Mouse (Mus musculus) midbrain, embryonic 11.5 days (tissue): ENCODE measurements at regions not wholly inside any gene's neighbourhood (a gene's known extent, or its start where the extent isn't known, plus 50 kb on each side); places are given as distances from the start of the nearest gene placed in this dataset.

Experiments
- ATAC-seq: fragments of 200-750 bp; cut with Nextera tagmentation; 2 replicates; pipeline ENCODE4 v1.8.0; 2017; ENCODE audit warnings: moderate TSS enrichment, moderate library complexity; ENCODE audit not compliant: low FRiP score
- DNase-seq: peaks from one replicate; pipeline ENCODE4 v3.0.0; 2015; ENCODE audit warnings: low spot score; ENCODE audit errors: missing footprints
- H3K27ac ChIP-seq: fragments of 300-500 bp; sonication (generic); 2 replicates; pipeline ENCODE4 v1.5.1; 2014; ENCODE audit warnings: low read depth, low read length
- H3K27me3 ChIP-seq: fragments of 300-500 bp; sonication (generic); 2 replicates; pipeline ENCODE4 v1.6.1; 2014; ENCODE audit warnings: mild to moderate bottlenecking, low read length, moderate library complexity, mixed read lengths; ENCODE audit not compliant: control insufficient read depth, insufficient read depth
- H3K36me3 ChIP-seq: fragments of 300-500 bp; sonication (generic); 2 replicates; pipeline ENCODE4 v1.6.1; 2014; ENCODE audit warnings: mild to moderate bottlenecking, low read length, moderate library complexity, mixed read lengths; ENCODE audit not compliant: control insufficient read depth, insufficient read depth
- H3K4me1 ChIP-seq: fragments of 300-500 bp; sonication (generic); 2 replicates; pipeline ENCODE4 v1.6.1; 2014; ENCODE audit warnings: low read length; ENCODE audit not compliant: control insufficient read depth, insufficient read depth
- H3K4me2 ChIP-seq: fragments of 300-500 bp; sonication (generic); 2 replicates; pipeline ENCODE4 v1.6.1; 2014; ENCODE audit warnings: mild to moderate bottlenecking, moderate library complexity
- H3K4me3 ChIP-seq: fragments of 300-500 bp; sonication (generic); 2 replicates; pipeline ENCODE4 v1.5.1; 2014; ENCODE audit warnings: low read depth, low read length
- H3K9ac ChIP-seq: fragments of 300-500 bp; sonication (generic); 2 replicates; pipeline ENCODE4 v1.6.1; 2014; ENCODE audit warnings: low read length
- H3K9me3 ChIP-seq: fragments of 300-500 bp; sonication (generic); 2 replicates; pipeline ENCODE4 v1.6.1; 2016; ENCODE audit warnings: low read length; ENCODE audit not compliant: control insufficient read depth
- WGBS: fragments of 180-500 bp; shearing (Covaris S2); extraction: QIAGEN DNeasy Blood & Tissue Kit; methylation state at CpG from one replicate; pipeline ENCODE4 v1.1.7; 2014; 5-methylcytosine and 5-hydroxymethylcytosine counted together

GRCm38 (mm10) chr14:108199133-108199532 lies 714.8 kb downstream of the Slitrk1 start:
- WGBS: 32% methylated on average over 2 of the region's 2 CpGs
- no peaks in the 10 kb centered on the region for H3K36me3 ChIP-seq
- DNase-seq (no peak), ATAC-seq (no peak)
- no peaks in the 10 kb centered on the region for H3K4me1 ChIP-seq
- no peak overlapping the region for H3K9ac ChIP-seq
- H3K4me3 ChIP-seq: no peak overlapping the region
- no peak overlapping the region for H3K4me2 ChIP-seq
- H3K9me3 ChIP-seq: no peaks in the 10 kb centered on the region
- H3K27ac ChIP-seq: no peak overlapping the region
- no peaks in the 10 kb centered on the region for H3K27me3 ChIP-seq

- Histone ChIP-seq H3K27me3 (no peaks in the 10 kb centered on the region), H3K4me3 (no peak overlapping the region), H3K9ac (no peak overlapping the region), H3K36me3 (no peaks in the 10 kb centered on the region), H3K4me2 (no peak overlapping the region), H3K9me3 (no peaks in the 10 kb centered on the region), H3K27ac (no peak overlapping the region), H3K4me1 (no peaks in the 10 kb centered on the region)
- WGBS: 100% methylated on average over 1 of the region's 2 CpGs
- DNase-seq (no peak), ATAC-seq (no peak)
Measured at GRCm38 (mm10) chr14:108180920-108181319, 733.0 kb downstream of the Slitrk1 start.

GRCm38 (mm10) chr14:108175275-108175860 lies 738.6 kb downstream of the Slitrk1 start:
- no peak overlapping the region for H3K27ac ChIP-seq
- no peaks in the 10 kb centered on the region for H3K4me1 ChIP-seq
- no peak overlapping the region for H3K4me3 ChIP-seq
- no peak overlapping the region for H3K9ac ChIP-seq
- peak; percentile 67; the same call in 1 of the 2 replicates for ATAC-seq
- H3K27me3 ChIP-seq: no peaks in the 10 kb centered on the region
- H3K4me2 ChIP-seq: no peak overlapping the region
- no peaks in the 10 kb centered on the region for H3K36me3 ChIP-seq
- H3K9me3 ChIP-seq: no peaks in the 10 kb centered on the region
- no peak for DNase-seq
- 87% methylated on average over 2 of the region's 2 CpGs for WGBS

- H3K9ac ChIP-seq: no peak overlapping the region
- 89% methylated on average over 5 of the region's 5 CpGs for WGBS
- no peaks in the 10 kb centered on the region for H3K27me3 ChIP-seq
- H3K4me1 ChIP-seq: no peaks in the 10 kb centered on the region
- H3K4me3 ChIP-seq: no peak overlapping the region
- ATAC-seq (no peak), DNase-seq (no peak)
- no peaks in the 10 kb centered on the region for H3K9me3 ChIP-seq
- no peak overlapping the region for H3K4me2 ChIP-seq
- H3K36me3 ChIP-seq: no peaks in the 10 kb centered on the region
- H3K27ac ChIP-seq: no peak overlapping the region
Measured at GRCm38 (mm10) chr14:108152981-108153380, 761.0 kb downstream of the Slitrk1 start.

DNA sequence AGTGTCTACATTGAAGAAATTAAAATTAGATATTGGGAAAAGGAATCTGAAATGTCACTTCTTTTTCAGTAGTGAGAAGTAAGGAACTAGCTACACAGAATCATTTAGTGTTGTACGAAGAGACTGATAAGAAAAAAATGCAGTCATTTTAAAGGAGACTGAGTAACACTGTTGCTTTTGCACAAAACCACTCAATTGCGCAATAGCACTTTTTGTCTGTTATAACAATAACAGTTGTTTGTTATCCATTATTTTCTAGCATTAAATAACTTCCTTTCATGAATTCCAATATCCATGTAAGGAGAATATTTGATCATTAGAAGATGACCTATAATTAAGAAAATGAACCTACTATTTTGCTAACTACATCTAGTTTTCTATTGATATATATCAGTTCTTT lies 790.8 kb downstream of the Slitrk1 start:
- no peaks in the 10 kb centered on the region for H3K27me3 ChIP-seq
- no peaks in the 10 kb centered on the region for H3K9me3 ChIP-seq
- H3K4me1 ChIP-seq: no peaks in the 10 kb centered on the region
- H3K27ac ChIP-seq: no peak overlapping the region
- ATAC-seq: no peak
- no peak overlapping the region for H3K4me2 ChIP-seq
- no peak overlapping the region for H3K4me3 ChIP-seq
- H3K36me3 ChIP-seq: no peaks in the 10 kb centered on the region
- no peak overlapping the region for H3K9ac ChIP-seq
- 94% methylated on average over 2 of the region's 2 CpGs for WGBS
- no peak for DNase-seq

- H3K4me3 ChIP-seq: no peak overlapping the region
- ATAC-seq (no peak), DNase-seq (no peak)
- no peak overlapping the region for H3K27ac ChIP-seq
- H3K27me3 ChIP-seq: no peaks in the 10 kb centered on the region
- no peak overlapping the region for H3K4me2 ChIP-seq
- no peaks in the 10 kb centered on the region for H3K4me1 ChIP-seq
- 74% methylated on average over 2 of the region's 2 CpGs for WGBS
- no peaks in the 10 kb centered on the region for H3K9me3 ChIP-seq
- H3K9ac ChIP-seq: no peak overlapping the region
- H3K36me3 ChIP-seq: no peaks in the 10 kb centered on the region
Measured at GRCm38 (mm10) chr14:108105009-108105408, 808.9 kb downstream of the Slitrk1 start.

DNA sequence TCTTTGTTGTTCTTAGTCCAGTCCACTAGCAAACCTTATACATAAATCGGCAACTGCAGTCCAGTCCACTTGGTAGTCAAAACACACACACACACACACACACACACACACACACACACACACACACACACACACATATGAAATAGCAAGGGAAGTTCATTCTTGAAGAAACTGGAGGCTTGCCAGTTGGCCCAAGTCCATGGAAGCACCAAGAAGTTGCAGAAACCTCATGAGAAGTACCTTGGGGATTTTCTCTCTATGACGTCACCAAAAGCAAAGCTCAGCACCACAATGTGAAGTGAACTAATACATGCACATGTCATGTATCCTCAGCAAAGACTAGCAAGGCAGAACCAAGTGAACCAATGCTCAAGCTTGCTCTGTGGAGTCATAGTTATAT lies 823.0 kb downstream of the Slitrk1 start:
- WGBS: 97% methylated on average over 2 of the region's 2 CpGs
- Histone ChIP-seq H3K9ac (no peak overlapping the region), H3K27ac (no peak overlapping the region), H3K4me2 (no peak overlapping the region), H3K9me3 (no peaks in the 10 kb centered on the region), H3K4me3 (no peak overlapping the region), H3K27me3 (no peaks in the 10 kb centered on the region), H3K36me3 (no peaks in the 10 kb centered on the region), H3K4me1 (no peaks in the 10 kb centered on the region)
- DNase-seq: no peak
- ATAC-seq: no peak

DNA sequence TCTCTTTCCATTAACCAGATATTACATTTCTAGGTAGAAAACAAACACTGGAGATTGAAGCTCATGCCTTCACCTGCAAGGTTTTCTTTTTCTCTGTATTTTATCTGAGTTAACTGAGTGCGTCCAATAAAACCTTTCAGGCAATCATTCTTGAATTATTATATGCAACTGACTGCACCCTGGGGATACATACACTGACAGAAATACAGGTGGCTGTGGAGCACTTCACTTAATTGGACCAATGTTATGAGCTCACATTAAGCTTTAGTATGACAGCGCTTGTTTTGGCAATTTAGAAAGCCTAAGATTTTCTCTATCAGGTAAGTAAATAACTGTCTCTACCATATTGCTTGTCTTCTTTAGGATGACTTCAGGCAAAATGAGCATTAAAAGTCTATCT lies 864.0 kb downstream of the Slitrk1 start:
- 95% methylated on average over 2 of the region's 2 CpGs for WGBS
- Histone ChIP-seq H3K36me3 (no peaks in the 10 kb centered on the region), H3K9ac (no peak overlapping the region), H3K27me3 (no peaks in the 10 kb centered on the region), H3K4me2 (no peak overlapping the region), H3K27ac (no peak overlapping the region), H3K4me3 (no peak overlapping the region), H3K9me3 (no peaks in the 10 kb centered on the region), H3K4me1 (no peaks in the 10 kb centered on the region)
- DNase-seq: no peak
- no peak for ATAC-seq

DNA sequence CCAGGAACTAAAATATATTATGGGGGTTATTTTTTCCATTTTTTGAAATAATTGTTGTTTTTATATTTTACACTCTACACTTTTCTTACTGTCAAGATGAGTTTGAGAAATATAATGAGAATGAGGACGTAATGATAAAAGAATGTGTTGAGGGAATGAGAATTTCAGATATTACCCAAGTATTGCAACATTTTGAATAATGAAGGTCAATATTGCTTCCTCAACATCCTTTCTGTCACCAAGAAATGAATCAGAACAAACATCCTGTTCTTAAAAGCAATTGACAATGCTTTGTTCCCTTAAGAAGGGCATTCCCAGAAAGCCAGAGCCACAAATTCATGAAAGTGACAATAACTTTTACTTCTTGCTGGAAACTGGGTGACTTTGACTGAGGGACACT lies 878.0 kb downstream of the Slitrk1 start:
- H3K4me3 ChIP-seq: no peak overlapping the region
- no peaks in the 10 kb centered on the region for H3K36me3 ChIP-seq
- H3K4me1 ChIP-seq: no peaks in the 10 kb centered on the region
- no peak overlapping the region for H3K27ac ChIP-seq
- no peak overlapping the region for H3K9ac ChIP-seq
- H3K27me3 ChIP-seq: no peaks in the 10 kb centered on the region
- no peak for DNase-seq
- ATAC-seq: no peak
- no peak overlapping the region for H3K4me2 ChIP-seq
- 82% methylated on average over 1 of the region's 1 CpGs for WGBS
- H3K9me3 ChIP-seq: no peaks in the 10 kb centered on the region

DNA sequence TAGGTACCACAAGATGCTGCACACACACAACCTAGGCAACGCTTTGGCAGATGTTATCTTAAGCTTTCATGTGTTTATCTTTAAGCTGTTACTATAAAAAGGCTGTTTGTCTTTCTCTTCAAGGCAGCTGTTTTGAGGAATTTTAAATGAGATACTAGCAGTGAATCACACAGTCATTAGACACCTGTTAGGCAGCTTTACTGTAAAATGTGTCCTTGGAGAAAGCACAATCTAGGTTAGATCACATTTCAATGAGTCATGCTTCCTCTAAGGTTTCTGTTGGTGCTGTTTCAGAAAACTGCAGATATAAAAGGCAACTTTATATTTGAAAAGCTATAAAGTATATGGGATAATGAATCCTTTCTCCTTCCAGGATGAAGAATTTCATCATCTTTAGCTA lies 879.8 kb downstream of the Slitrk1 start:
- DNase-seq: no peak
- 76% methylated on average over 1 of the region's 1 CpGs for WGBS
- ATAC-seq: no peak
- no peak overlapping the region for H3K4me2 ChIP-seq
- no peaks in the 10 kb centered on the region for H3K36me3 ChIP-seq
- H3K4me3 ChIP-seq: no peak overlapping the region
- no peaks in the 10 kb centered on the region for H3K27me3 ChIP-seq
- H3K9ac ChIP-seq: no peak overlapping the region
- H3K27ac ChIP-seq: no peak overlapping the region
- no peaks in the 10 kb centered on the region for H3K9me3 ChIP-seq
- no peaks in the 10 kb centered on the region for H3K4me1 ChIP-seq
